Mouse (Mus musculus): ENCODE measurements around the gene Lrrc10. TPM values are rescaled to one million over a fixed set of nuclear protein-coding genes. Genes with fewer than 3 reads are reported as not detected.
"Not testable (repeated sequence)": the region's sequence is repeated elsewhere in the genome, so short reads cannot be mapped to it uniquely, and the experiment has no call there.

Gene Lrrc10
- polyA plus RNA-seq, 1 experiment: not detected

- no peak for TF ChIP-seq POLR2A (IDR thresholded peaks at IDR 0.05; ENCODE audit: borderline replicate concordance, low read depth, low read length)
- TF ChIP-seq CTCF (IDR thresholded peaks at IDR 0.05; ENCODE audit: low read depth, low read length): no peak
- Histone ChIP-seq H3K27ac (ENCODE audit: insufficient read depth, low read depth, low read length) (peak overlapping the region; percentile 58), H3K4me3 (ENCODE audit: insufficient read depth, low read length) (no peak overlapping the region), H3K4me1 (ENCODE audit: control insufficient read depth, insufficient read depth, low read length) (peaks cover 16% of the 10 kb centered on the region)
Observed at GRCm38 (mm10) chr10:117013689-117014390, 31.3 kb upstream of the Lrrc10 start.

GRCm38 (mm10) chr10:117014565-117014964 is 30.6 kb upstream of the Lrrc10 start:
- H3K27ac ChIP-seq (ENCODE audit: insufficient read depth, low read depth, low read length): peak overlapping the region; percentile 47
- H3K4me1 ChIP-seq (ENCODE audit: control insufficient read depth, insufficient read depth, low read length): peaks cover 16% of the 10 kb centered on the region
- no peak overlapping the region for H3K4me3 ChIP-seq (ENCODE audit: insufficient read depth, low read length)
- no peak for TF ChIP-seq CTCF (IDR thresholded peaks at IDR 0.05; ENCODE audit: low read depth, low read length)
- TF ChIP-seq POLR2A (IDR thresholded peaks at IDR 0.05; ENCODE audit: borderline replicate concordance, low read depth, low read length): no peak

GRCm38 (mm10) chr10:117018281-117018840 is 26.8 kb upstream of the Lrrc10 start:
- H3K27ac ChIP-seq (ENCODE audit: insufficient read depth, low read depth, low read length): no peak overlapping the region
- TF ChIP-seq POLR2A (IDR thresholded peaks at IDR 0.05; ENCODE audit: borderline replicate concordance, low read depth, low read length) (no peak), CTCF (IDR thresholded peaks at IDR 0.05; ENCODE audit: low read depth, low read length) (no peak)

GRCm38 (mm10) chr10:117021020-117021754 is 24.0 kb upstream of the Lrrc10 start:
- no peaks in the 10 kb centered on the region for H3K4me1 ChIP-seq (ENCODE audit: control insufficient read depth, insufficient read depth, low read length)
- no peak overlapping the region for H3K4me3 ChIP-seq (ENCODE audit: insufficient read depth, low read length)
- TF ChIP-seq CTCF (IDR thresholded peaks at IDR 0.05; ENCODE audit: low read depth, low read length): no peak
- TF ChIP-seq POLR2A (IDR thresholded peaks at IDR 0.05; ENCODE audit: borderline replicate concordance, low read depth, low read length): no peak
- no peak overlapping the region for H3K27ac ChIP-seq (ENCODE audit: insufficient read depth, low read depth, low read length)

More at GRCm38 (mm10) chr10:117018281-117018840, 26.8 kb upstream of the Lrrc10 start:
- Histone ChIP-seq H3K4me3 (ENCODE audit: insufficient read depth, low read length) (no peak overlapping the region), H3K4me1 (ENCODE audit: control insufficient read depth, insufficient read depth, low read length) (peaks cover 11% of the 10 kb centered on the region)

- TF ChIP-seq POLR2A (IDR thresholded peaks at IDR 0.05; ENCODE audit: borderline replicate concordance, low read depth, low read length) (no peak), CTCF (IDR thresholded peaks at IDR 0.05; ENCODE audit: low read depth, low read length) (no peak)
- Histone ChIP-seq H3K27ac (ENCODE audit: insufficient read depth, low read depth, low read length) (no peak overlapping the region), H3K4me3 (ENCODE audit: insufficient read depth, low read length) (no peak overlapping the region), H3K4me1 (ENCODE audit: control insufficient read depth, insufficient read depth, low read length) (no peaks in the 10 kb centered on the region)
Observed at GRCm38 (mm10) chr10:117023693-117024092, 21.4 kb upstream of the Lrrc10 start.

- not testable (repeated sequence) for H3K4me3 ChIP-seq (ENCODE audit: insufficient read depth, low read length); H3K4me1 ChIP-seq (ENCODE audit: control insufficient read depth, insufficient read depth, low read length); H3K27ac ChIP-seq (ENCODE audit: insufficient read depth, low read depth, low read length)
Observed at GRCm38 (mm10) chr10:117025776-117026175, 19.4 kb upstream of the Lrrc10 start.

GRCm38 (mm10) chr10:117026176-117026575 is 19.0 kb upstream of the Lrrc10 start:
- H3K4me3 ChIP-seq (ENCODE audit: insufficient read depth, low read length): no peak overlapping the region
- no peak overlapping the region for H3K27ac ChIP-seq (ENCODE audit: insufficient read depth, low read depth, low read length)
- H3K4me1 ChIP-seq (ENCODE audit: control insufficient read depth, insufficient read depth, low read length): no peaks in the 10 kb centered on the region
- no peak for TF ChIP-seq CTCF (IDR thresholded peaks at IDR 0.05; ENCODE audit: low read depth, low read length)
- TF ChIP-seq POLR2A (IDR thresholded peaks at IDR 0.05; ENCODE audit: borderline replicate concordance, low read depth, low read length): no peak

- Histone ChIP-seq H3K4me1 (ENCODE audit: control insufficient read depth, insufficient read depth, low read length) (no peaks in the 10 kb centered on the region), H3K27ac (ENCODE audit: insufficient read depth, low read depth, low read length) (no peak overlapping the region), H3K4me3 (ENCODE audit: insufficient read depth, low read length) (no peak overlapping the region)
- TF ChIP-seq POLR2A (IDR thresholded peaks at IDR 0.05; ENCODE audit: borderline replicate concordance, low read depth, low read length) (no peak), CTCF (IDR thresholded peaks at IDR 0.05; ENCODE audit: low read depth, low read length) (no peak)
Observed at GRCm38 (mm10) chr10:117031160-117031559, 14.0 kb upstream of the Lrrc10 start.

- no peak overlapping the region for H3K27ac ChIP-seq (ENCODE audit: insufficient read depth, low read depth, low read length)
Observed at GRCm38 (mm10) chr10:117033785-117034184, 11.4 kb upstream of the Lrrc10 start.

GRCm38 (mm10) chr10:117040355-117040754 is 4.8 kb upstream of the Lrrc10 start:
- no peak overlapping the region for H3K4me3 ChIP-seq (ENCODE audit: insufficient read depth, low read length)
- no peaks in the 10 kb centered on the region for H3K4me1 ChIP-seq (ENCODE audit: control insufficient read depth, insufficient read depth, low read length)
- TF ChIP-seq POLR2A (IDR thresholded peaks at IDR 0.05; ENCODE audit: borderline replicate concordance, low read depth, low read length) (no peak), CTCF (IDR thresholded peaks at IDR 0.05; ENCODE audit: low read depth, low read length) (no peak)
- H3K27ac ChIP-seq (ENCODE audit: insufficient read depth, low read depth, low read length): no peak overlapping the region

More at GRCm38 (mm10) chr10:117033785-117034184, 11.4 kb upstream of the Lrrc10 start:
- Histone ChIP-seq H3K4me1 (ENCODE audit: control insufficient read depth, insufficient read depth, low read length) (no peaks in the 10 kb centered on the region), H3K4me3 (ENCODE audit: insufficient read depth, low read length) (no peak overlapping the region)
- TF ChIP-seq POLR2A (IDR thresholded peaks at IDR 0.05; ENCODE audit: borderline replicate concordance, low read depth, low read length) (no peak), CTCF (IDR thresholded peaks at IDR 0.05; ENCODE audit: low read depth, low read length) (peak; percentile 97)

All from bone marrow macrophage, adult 2 months (primary cell).